Mouse (Mus musculus): ENCODE results near the gene Trpm5.

Trpm5 gene

GRCm38 (mm10) chr7:143059202-143059870 is 35.1 kb downstream of the Trpm5 start:
- peak; percentile 75 to 78 for DNase-seq (ENCODE audit: low spot score in 2 of 2)

- DNase-seq (ENCODE audit: low spot score in 2 of 2) = no peak
Observed at GRCm38 (mm10) chr7:143058221-143058697, 36.2 kb downstream of the Trpm5 start.

- no peak for DNase-seq (ENCODE audit: low spot score in 2 of 2)
Observed at GRCm38 (mm10) chr7:143057667-143058220, 36.7 kb downstream of the Trpm5 start.

GRCm38 (mm10) chr7:143057023-143057422 is 37.4 kb downstream of the Trpm5 start:
- DNase-seq (ENCODE audit: low spot score in 2 of 2) = no peak

GRCm38 (mm10) chr7:143055499-143056186 is 38.8 kb downstream of the Trpm5 start:
- DNase-seq (ENCODE audit: low spot score in 2 of 2) = peak in 1 of 2 experiments; percentile 63

- no peak for DNase-seq (ENCODE audit: low spot score in 2 of 2)
Observed at GRCm38 (mm10) chr7:143055001-143055400, 39.4 kb downstream of the Trpm5 start.

GRCm38 (mm10) chr7:143054612-143054965 is 39.9 kb downstream of the Trpm5 start:
- DNase-seq (ENCODE audit: low spot score in 2 of 2) = no peak

GRCm38 (mm10) chr7:143053961-143054611 is 40.4 kb downstream of the Trpm5 start:
- DNase-seq (ENCODE audit: low spot score in 2 of 2) = no peak

GRCm38 (mm10) chr7:143053008-143053899 is 41.2 kb downstream of the Trpm5 start:
- DNase-seq (ENCODE audit: low spot score in 2 of 2) = peak; percentile 84 to 87

- DNase-seq (ENCODE audit: low spot score in 2 of 2) = peak; percentile 87 to 91
Observed at GRCm38 (mm10) chr7:143052626-143053007, 41.8 kb downstream of the Trpm5 start, which contains the start of gene Cd81. Gene Cd81 (plus strand): TSS chr7:143052739.

- no peak for DNase-seq (ENCODE audit: low spot score in 2 of 2)
Observed at GRCm38 (mm10) chr7:143051316-143051715, 43.1 kb downstream of the Trpm5 start.

- peak in 1 of 2 experiments; percentile 30 for DNase-seq (ENCODE audit: low spot score in 2 of 2)
Observed at GRCm38 (mm10) chr7:143049841-143050816, 44.3 kb downstream of the Trpm5 start.

GRCm38 (mm10) chr7:143049331-143049730 is 45.1 kb downstream of the Trpm5 start:
- peak in 1 of 2 experiments; percentile 25 for DNase-seq (ENCODE audit: low spot score in 2 of 2)

- no peak for DNase-seq (ENCODE audit: low spot score in 2 of 2)
Observed at GRCm38 (mm10) chr7:143046358-143046757, 48.1 kb downstream of the Trpm5 start.

GRCm38 (mm10) chr7:143044826-143045206 is 49.6 kb downstream of the Trpm5 start:
- DNase-seq (ENCODE audit: low spot score in 2 of 2) = no peak

- no peak for DNase-seq (ENCODE audit: low spot score in 2 of 2)
Observed at GRCm38 (mm10) chr7:143044049-143044825, 50.2 kb downstream of the Trpm5 start.

- no peak for DNase-seq (ENCODE audit: low spot score in 2 of 2)
Observed at GRCm38 (mm10) chr7:143042897-143043300, 51.5 kb downstream of the Trpm5 start.

GRCm38 (mm10) chr7:143042089-143042488 is 52.4 kb downstream of the Trpm5 start:
- DNase-seq (ENCODE audit: low spot score in 2 of 2) = no peak

- DNase-seq (ENCODE audit: low spot score in 2 of 2) = no peak
Observed at GRCm38 (mm10) chr7:143041138-143041822, 53.2 kb downstream of the Trpm5 start.

All from right cerebral cortex, postnatal 10 days (tissue).